Mouse (Mus musculus): ENCODE results near the gene Acbd5.

- TF ChIP-seq CTCF (conservative IDR thresholded peaks at IDR 0.05 in 1 of 2, IDR thresholded peaks at IDR 0.05 in 1 of 2; ENCODE audit: low read depth in 2 of 2, low read length in 2 of 2) (no peak), POLR2A (IDR thresholded peaks at IDR 0.05; ENCODE audit: low read depth, low read length) (no peak), MAZ (IDR thresholded peaks at IDR 0.05; ENCODE audit: low read depth, low read length) (no peak), NRF1 (IDR thresholded peaks at IDR 0.05; ENCODE audit: low read depth, low read length) (no peak), EP300 (IDR thresholded peaks at IDR 0.05; ENCODE audit: low read length) (no peak), SIN3A (IDR thresholded peaks at IDR 0.05; ENCODE audit: low read length) (no peak), HCFC1 (IDR thresholded peaks at IDR 0.05; ENCODE audit: low read depth, low read length) (no peak), MYC (IDR thresholded peaks at IDR 0.05; ENCODE audit: low read depth, low read length) (no peak), TBP (conservative IDR thresholded peaks at IDR 0.05; ENCODE audit: low read depth, low read length) (no peak)
These were observed 15.4 kb upstream of the Acbd5 start for GRCm38 (mm10) chr2:23052523-23052922.

Measured in CH12.LX (cell line).